Mouse (Mus musculus) midbrain, embryonic 13.5 days (tissue): ENCODE data around the gene Cacna1g. TPM values are rescaled to one million over a fixed set of nuclear protein-coding genes. Genes with fewer than 3 reads are reported as not detected.

Source experiments
- ATAC-seq: fragments of 200-750 bp; cut with Nextera tagmentation; 2 replicates; pipeline ENCODE4 v1.8.0; 2017; ENCODE audit warnings: mild to moderate bottlenecking, moderate TSS enrichment, moderate library complexity
- H3K27ac ChIP-seq: fragments of 300-500 bp; sonication (generic); 2 replicates; pipeline ENCODE4 v1.5.1; 2015; ENCODE audit warnings: inconsistent platforms, mild to moderate bottlenecking, moderate library complexity
- H3K27me3 ChIP-seq: fragments of 300-500 bp; sonication (generic); 2 replicates; pipeline ENCODE4 v1.6.1; 2015; ENCODE audit warnings: mild to moderate bottlenecking, inconsistent platforms
- H3K36me3 ChIP-seq: fragments of 300-500 bp; sonication (generic); 2 replicates; pipeline ENCODE4 v1.6.1; 2015; ENCODE audit warnings: mild to moderate bottlenecking, inconsistent platforms
- H3K4me1 ChIP-seq: fragments of 300-500 bp; sonication (generic); replicated peaks from 2 replicates; pipeline ENCODE4 v1.6.1; 2015; ENCODE audit warnings: inconsistent platforms
- H3K4me2 ChIP-seq: fragments of 300-500 bp; sonication (generic); replicated peaks from 2 replicates; pipeline ENCODE4 v1.6.1; 2015; ENCODE audit warnings: moderate library complexity, mild to moderate bottlenecking, inconsistent platforms
- H3K4me3 ChIP-seq: fragments of 300-500 bp; sonication (generic); replicated peaks from 2 replicates; pipeline ENCODE4 v1.5.1; 2015; ENCODE audit warnings: mild to moderate bottlenecking, inconsistent platforms
- H3K9ac ChIP-seq: fragments of 300-500 bp; sonication (generic); replicated peaks from 2 replicates; pipeline ENCODE4 v1.6.1; 2015; ENCODE audit warnings: mild to moderate bottlenecking, inconsistent platforms
- H3K9me3 ChIP-seq: fragments of 300-500 bp; sonication (generic); 2 replicates; pipeline ENCODE4 v1.6.1; 2016; ENCODE audit warnings: mild to moderate bottlenecking, inconsistent platforms
- WGBS: fragments of 180-500 bp; shearing (Covaris S2); methylation state at CpG from one replicate; pipeline ENCODE4 v1.1.7; 2015; 5-methylcytosine and 5-hydroxymethylcytosine counted together
- polyA plus RNA-seq: library from polyadenylated mRNA; unstranded; fragments of >200 nt; fragmentation: Nextera tagmentation; extraction: Ambion mirVana; gene quantifications from 2 replicates; pipeline ENCODE4 v1.2.1, GENCODE M21; 2015

The Cacna1g gene
- polyA plus RNA-seq, 1 experiment from 2014 or later = 12.4 TPM

GRCm38 (mm10) chr11:94365340-94365739 is 108.7 kb downstream of the Cacna1g start:
- Histone ChIP-seq H3K36me3 (no peaks in the 10 kb centered on the region), H3K9ac (no peak overlapping the region), H3K27me3 (no peaks in the 10 kb centered on the region), H3K4me3 (no peak overlapping the region), H3K9me3 (peaks cover 4% of the 10 kb centered on the region), H3K4me1 (no peaks in the 10 kb centered on the region), H3K4me2 (no peak overlapping the region), H3K27ac (no peak overlapping the region)
- 89% methylated on average over 3 of the region's 3 CpGs for WGBS
- ATAC-seq = no peak

DNA sequence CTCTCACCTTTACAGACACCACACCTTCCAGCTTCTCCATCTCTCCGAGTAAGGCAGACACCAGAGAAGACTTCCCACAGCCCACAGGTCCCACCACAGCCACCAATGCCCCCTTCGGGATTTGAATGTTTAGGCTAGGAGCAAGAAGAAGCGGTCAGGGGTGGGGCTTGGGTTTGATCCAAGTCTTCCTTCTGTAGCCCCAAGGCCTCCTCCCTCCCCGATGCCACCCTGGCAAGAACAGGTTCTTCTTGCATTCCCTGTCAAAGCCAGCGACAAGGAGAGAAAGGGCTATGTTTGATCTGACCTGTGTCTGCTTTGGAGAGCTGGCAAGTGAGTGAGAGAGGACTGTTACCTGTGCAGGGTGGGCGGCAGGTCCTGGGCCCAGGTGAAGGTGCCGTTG is 110.3 kb downstream of the Cacna1g start:
- Histone ChIP-seq H3K9ac (no peak overlapping the region), H3K9me3 (peaks cover 4% of the 10 kb centered on the region), H3K27ac (no peak overlapping the region), H3K4me2 (no peak overlapping the region), H3K36me3 (no peaks in the 10 kb centered on the region), H3K27me3 (no peaks in the 10 kb centered on the region), H3K4me1 (no peaks in the 10 kb centered on the region), H3K4me3 (no peak overlapping the region)
- ATAC-seq = no peak
- 86% methylated on average over 7 of the region's 7 CpGs for WGBS

GRCm38 (mm10) chr11:94362101-94362500 is 111.9 kb downstream of the Cacna1g start:
- H3K4me2 ChIP-seq = no peak overlapping the region
- H3K36me3 ChIP-seq = no peaks in the 10 kb centered on the region
- ATAC-seq = no peak
- no peak overlapping the region for H3K4me3 ChIP-seq
- peaks cover 4% of the 10 kb centered on the region for H3K9me3 ChIP-seq
- H3K27me3 ChIP-seq = no peaks in the 10 kb centered on the region
- H3K4me1 ChIP-seq = no peaks in the 10 kb centered on the region
- H3K27ac ChIP-seq = no peak overlapping the region
- H3K9ac ChIP-seq = no peak overlapping the region
- WGBS = 94% methylated on average over 5 of the region's 5 CpGs

GRCm38 (mm10) chr11:94361166-94361870 is 112.7 kb downstream of the Cacna1g start:
- 94% methylated on average over 14 of the region's 14 CpGs for WGBS

GRCm38 (mm10) chr11:94359168-94359567 is 114.8 kb downstream of the Cacna1g start:
- Histone ChIP-seq H3K36me3 (no peaks in the 10 kb centered on the region), H3K27me3 (no peaks in the 10 kb centered on the region), H3K4me3 (no peak overlapping the region), H3K4me2 (no peak overlapping the region), H3K4me1 (0 out of 2 replicates have a peak, but pooled peaks cover 5% of the 10 kb centered on the region), H3K9me3 (no peaks in the 10 kb centered on the region), H3K27ac (no peak overlapping the region), H3K9ac (no peak overlapping the region)
- 96% methylated on average over 12 of the region's 12 CpGs for WGBS
- ATAC-seq = no peak

More at GRCm38 (mm10) chr11:94361166-94361870, 112.7 kb downstream of the Cacna1g start:
- no peak overlapping the region for H3K27ac ChIP-seq
- no peaks in the 10 kb centered on the region for H3K27me3 ChIP-seq
- no peak overlapping the region for H3K4me3 ChIP-seq
- no peak for ATAC-seq
- H3K4me2 ChIP-seq = no peak overlapping the region
- no peaks in the 10 kb centered on the region for H3K36me3 ChIP-seq
- H3K4me1 ChIP-seq = no peaks in the 10 kb centered on the region
- H3K9ac ChIP-seq = no peak overlapping the region
- H3K9me3 ChIP-seq = peaks cover 4% of the 10 kb centered on the region

Other genes with a start within 250 kb of the Cacna1g start
- 2.9 and 3.4 TPM in 2 replicates for gene Wfikkn2, start 228.2 kb downstream of the Cacna1g start, polyA plus RNA-seq
- 0.54 TPM in 1 of 2 replicates, not detected in the other for gene Gm21885, start 192.3 kb downstream of the Cacna1g start, polyA plus RNA-seq
- gene Luc7l3, start 152.2 kb downstream of the Cacna1g start, polyA plus RNA-seq = 165 and 170 TPM in 2 replicates
- gene Ankrd40, start 146.2 kb downstream of the Cacna1g start, polyA plus RNA-seq = 10.0 and 11.0 TPM in 2 replicates
- gene Abcc3, start 81.2 kb downstream of the Cacna1g start, polyA plus RNA-seq = 0.46 and 0.90 TPM in 2 replicates
- gene Spata20, start 12.0 kb upstream of the Cacna1g start, polyA plus RNA-seq = 0.10 TPM in 1 of 2 replicates, not detected in the other
- gene Epn3, start 25.8 kb upstream of the Cacna1g start, polyA plus RNA-seq = 0.19 and 0.46 TPM in 2 replicates
- gene Mycbpap, start 47.5 kb upstream of the Cacna1g start, polyA plus RNA-seq = 2.4 and 3.6 TPM in 2 replicates
- gene Rsad1, start 75.1 kb upstream of the Cacna1g start, polyA plus RNA-seq = 4.4 and 5.5 TPM in 2 replicates
- gene Chad, start 90.8 kb upstream of the Cacna1g start, polyA plus RNA-seq = 0.12 TPM in 1 of 2 replicates, not detected in the other
- 1.7 TPM in 2 replicates for gene Acsf2, start 127.7 kb upstream of the Cacna1g start, polyA plus RNA-seq
- 167 and 168 TPM in 2 replicates for gene Lrrc59, start 155.6 kb upstream of the Cacna1g start, polyA plus RNA-seq
- 139 and 150 TPM in 2 replicates for gene Mrpl27, start 179.6 kb upstream of the Cacna1g start, polyA plus RNA-seq
- 11.6 and 13.6 TPM in 2 replicates for gene Eme1, start 179.8 kb upstream of the Cacna1g start, polyA plus RNA-seq
- 8.3 and 11.3 TPM in 2 replicates for gene Xylt2, start 203.3 kb upstream of the Cacna1g start, polyA plus RNA-seq
- gene Gm11541, start 230.3 kb upstream of the Cacna1g start, polyA plus RNA-seq = not detected in 2 replicates